Mouse (Mus musculus): ENCODE data around the gene Cd7.

Gene Cd7

GRCm38 (mm10) chr11:120990951-120991526 lies 48.2 kb downstream of the Cd7 start, which contains the start of gene Csnk1d:
Gene Csnk1d (minus strand): TSS chr11:120991330.
- peak; percentile 99 to 100 for DNase-seq (ENCODE audit: low spot score in 2 of 2)

- peak in 1 of 2 experiments; percentile 11 for DNase-seq (ENCODE audit: low spot score in 2 of 2)
Observed at GRCm38 (mm10) chr11:120990126-120990781, 49.0 kb downstream of the Cd7 start.

- DNase-seq (ENCODE audit: low spot score in 2 of 2), result no peak
Observed at GRCm38 (mm10) chr11:120989523-120989922, 49.7 kb downstream of the Cd7 start.

GRCm38 (mm10) chr11:120988410-120988809 lies 50.8 kb downstream of the Cd7 start:
- DNase-seq (ENCODE audit: low spot score in 2 of 2), result no peak

GRCm38 (mm10) chr11:120987608-120988007 lies 51.6 kb downstream of the Cd7 start:
- no peak for DNase-seq (ENCODE audit: low spot score in 2 of 2)

Measured in frontal cortex, postnatal 25 days (tissue).